Mouse (Mus musculus) urinary bladder, postnatal 10 days (tissue): ENCODE data around the gene Spsb2.

Experiments used
- DNase-seq: peaks from one replicate; pipeline ENCODE4 v3.0.0; 2022; ENCODE audit warnings: low spot score

The Spsb2 gene

DNA sequence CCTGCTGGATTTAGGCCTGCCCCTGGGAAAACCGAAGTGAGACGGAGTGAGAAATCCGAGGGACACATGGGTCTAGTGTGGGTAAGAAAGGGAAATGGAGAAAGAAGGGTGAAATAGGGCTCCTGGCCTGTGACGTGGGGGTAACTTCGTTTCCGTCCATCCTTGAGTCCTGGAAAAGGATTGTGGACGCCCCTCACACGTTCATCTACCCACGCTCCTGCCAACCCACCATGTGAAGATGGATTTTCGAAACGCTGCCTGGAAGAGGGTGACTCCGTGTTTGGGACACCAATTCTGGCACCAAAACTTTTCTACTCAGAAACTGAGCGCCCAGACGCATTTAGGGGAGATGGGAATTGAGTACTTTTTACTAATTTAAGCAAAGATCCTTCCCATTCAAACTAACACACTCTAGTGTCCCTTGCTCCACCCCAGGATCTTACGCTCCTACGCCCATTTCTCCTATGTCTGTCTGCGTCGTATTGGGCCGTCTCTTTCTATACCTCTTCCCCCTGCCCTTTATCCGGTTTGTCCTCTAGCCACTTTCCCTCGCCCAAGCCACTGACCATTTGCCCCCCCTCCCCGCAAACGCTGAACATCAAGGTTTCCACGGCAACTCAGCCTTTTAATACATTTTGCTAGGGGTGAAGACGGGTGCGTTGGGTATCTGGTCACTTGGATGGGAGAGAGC is 49.5 kb downstream of the Spsb2 start:
- no peak for DNase-seq

DNA sequence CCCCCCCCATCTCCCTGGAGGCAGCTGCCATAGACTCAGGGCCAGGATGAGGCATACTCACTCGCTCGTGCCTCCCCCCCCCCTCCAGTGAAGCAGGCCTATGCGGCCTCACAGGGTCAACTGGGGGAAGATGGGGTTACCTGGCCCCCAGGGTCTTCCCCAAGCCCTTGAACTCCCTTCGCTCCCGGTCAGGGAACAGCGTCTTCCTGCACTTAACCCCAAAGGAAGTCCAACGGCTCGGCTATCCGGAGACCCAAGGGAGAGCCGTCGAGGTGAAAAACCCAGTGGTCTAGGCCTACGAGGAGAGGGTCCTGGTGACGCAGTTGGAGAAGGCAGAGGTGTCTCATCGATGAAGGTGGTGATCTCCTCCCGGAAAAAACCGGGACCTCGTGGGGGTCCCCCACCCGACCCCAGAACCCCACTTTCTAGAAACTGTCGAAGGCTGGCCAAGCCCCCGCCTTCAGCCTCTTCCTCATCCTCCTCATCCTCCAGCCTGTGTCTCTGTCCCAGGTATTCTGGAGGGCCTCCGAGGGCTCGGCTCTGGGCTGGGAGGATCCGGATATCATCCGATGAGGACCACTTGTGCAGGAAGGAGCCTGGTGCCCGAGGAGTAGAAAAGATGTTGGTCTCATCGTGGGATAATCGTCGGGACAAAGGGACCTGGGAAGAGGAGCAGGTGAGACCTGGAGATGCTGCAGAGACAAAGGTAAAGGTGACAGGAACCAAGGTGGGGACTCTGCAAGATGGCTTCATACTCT is 50.3 kb downstream of the Spsb2 start:
- no peak for DNase-seq

DNA sequence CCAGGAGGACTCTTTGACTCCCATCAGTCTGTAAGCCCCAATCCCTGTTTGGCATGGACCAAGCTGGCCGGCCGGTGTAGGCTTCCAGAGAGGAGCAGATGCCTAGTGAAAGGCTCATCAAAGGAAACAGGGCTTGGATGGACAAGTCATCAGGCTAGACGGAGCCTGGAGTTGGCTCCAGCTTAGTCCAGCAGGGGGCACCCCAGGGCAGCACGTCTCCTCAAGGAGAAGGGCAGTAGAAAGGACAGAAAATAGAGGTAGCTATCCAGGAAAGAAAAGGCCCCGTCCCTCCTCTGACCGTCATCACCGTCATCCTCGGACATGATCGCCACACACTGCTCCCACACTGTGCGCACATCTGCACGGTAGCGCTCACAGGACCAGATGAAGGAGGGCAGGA is 51.3 kb downstream of the Spsb2 start:
- DNase-seq = peak; percentile 65
